Mouse (Mus musculus): ENCODE data around the gene 1700007K13Rik. TPM values are rescaled to one million over a fixed set of nuclear protein-coding genes. Genes with fewer than 3 reads are reported as not detected.
"Not testable (repeated sequence)": the region's sequence is repeated elsewhere in the genome, so short reads cannot be mapped to it uniquely, and the experiment has no call there.

1700007K13Rik gene
- total and polyA plus RNA-seq, 2 experiments from 2014 or later = 0.15 TPM; not detected in 1

DNA sequence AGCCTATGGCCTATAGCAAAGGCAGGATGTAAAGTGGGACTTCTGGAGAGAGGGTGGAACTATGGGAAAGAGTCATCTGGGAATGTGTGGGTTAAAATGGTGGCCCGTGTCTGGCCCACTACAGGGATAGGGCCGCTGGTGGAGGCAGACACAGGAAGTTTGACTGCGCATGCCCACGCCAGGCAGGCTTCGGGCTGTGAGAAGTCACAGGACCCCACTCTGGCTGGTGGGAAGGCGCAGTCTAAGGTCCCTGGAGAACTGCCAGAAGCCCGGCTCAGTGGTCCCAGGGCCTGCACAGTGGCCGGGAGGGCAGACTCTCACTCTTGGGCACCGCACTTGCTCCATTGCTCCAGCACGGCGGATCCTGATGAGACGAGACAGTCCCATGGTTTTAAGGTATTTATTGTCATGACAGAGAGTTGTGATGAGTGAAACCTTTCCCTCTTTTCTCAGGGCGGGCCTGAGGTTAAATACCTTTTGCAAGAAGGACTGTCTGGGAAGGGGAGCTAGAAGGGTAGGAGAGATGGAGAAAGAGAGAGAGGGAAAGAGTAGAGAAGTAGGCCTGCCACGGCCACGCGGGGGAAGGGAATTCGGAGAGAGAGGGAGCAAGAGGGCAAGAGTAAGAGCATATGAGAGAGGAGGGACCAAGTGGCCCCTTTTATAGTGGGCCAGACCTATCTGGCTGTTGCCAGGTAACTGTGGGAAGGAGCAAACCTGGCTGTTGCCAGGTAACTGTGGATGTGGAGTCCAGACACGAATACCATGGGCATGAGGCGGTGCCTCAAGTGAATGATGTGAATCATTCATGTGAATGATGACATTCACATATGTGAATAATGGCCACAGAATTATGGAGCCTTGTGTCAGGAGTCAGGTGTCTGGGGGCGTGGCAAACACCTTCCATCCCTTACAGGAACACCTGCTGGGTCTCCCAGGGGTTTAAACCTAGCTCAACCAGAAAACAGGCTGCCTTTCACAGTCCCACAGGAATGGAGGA lies 13.4 kb upstream of the 1700007K13Rik start:
- H3K36me3 ChIP-seq (replicated peaks; ENCODE audit: control insufficient read depth, insufficient read depth, low read length) = no peaks in the 10 kb centered on the region
- TF ChIP-seq EP300 (IDR thresholded peaks at IDR 0.05; ENCODE audit: low read depth) (no peak), CTCF (IDR thresholded peaks at IDR 0.05; ENCODE audit: low read depth) (no peak)
- H3K27me3 ChIP-seq (ENCODE audit: control insufficient read depth, insufficient read depth, low read length) = no peaks in the 10 kb centered on the region
- no peaks in the 10 kb centered on the region for H3K9me3 ChIP-seq (replicated peaks; ENCODE audit: control insufficient read depth, low read length)
- WGBS = 72% methylated on average over 20 of the region's 20 CpGs
- DNase-seq (ENCODE audit: low spot score) (no peak), ATAC-seq (ENCODE audit: insufficient read depth, low read depth) (no peak)
- no peak overlapping the region for H3K9ac ChIP-seq (replicated peaks; ENCODE audit: low read depth, low read length)
- no peak overlapping the region for H3K4me3 ChIP-seq (ENCODE audit: low read depth, low read length)
- no peak overlapping the region for H3K27ac ChIP-seq (ENCODE audit: low read depth)
- no peaks in the 10 kb centered on the region for H3K4me1 ChIP-seq (ENCODE audit: control insufficient read depth, insufficient read depth)
- H3K4me2 ChIP-seq (ENCODE audit: low read depth, low read length) = no peak overlapping the region

DNA sequence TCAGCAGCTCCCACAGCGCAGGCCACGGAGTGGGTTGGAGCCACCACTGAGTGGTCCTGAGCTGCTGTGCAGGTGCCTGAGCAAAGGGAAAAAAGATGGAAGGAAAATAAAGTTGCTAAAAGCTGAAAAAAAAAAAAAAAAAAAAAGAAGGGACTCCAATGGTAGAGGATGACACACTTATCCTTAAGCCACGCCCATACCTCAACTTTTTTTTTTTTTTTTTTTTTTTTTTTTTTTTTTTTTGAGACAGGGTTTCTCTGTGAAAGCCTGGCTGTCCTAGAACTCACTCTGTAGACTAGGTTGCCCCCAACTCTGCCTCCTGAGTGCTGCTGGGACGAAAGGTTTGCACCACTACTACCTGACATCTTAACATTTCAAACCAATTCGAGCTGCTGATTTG lies 11.9 kb upstream of the 1700007K13Rik start:
- not testable (repeated sequence) for H3K9me3 ChIP-seq (replicated peaks; ENCODE audit: control insufficient read depth, low read length); H3K4me3 ChIP-seq (ENCODE audit: low read depth, low read length); H3K9ac ChIP-seq (replicated peaks; ENCODE audit: low read depth, low read length); DNase-seq (ENCODE audit: low spot score); H3K4me1 ChIP-seq (ENCODE audit: control insufficient read depth, insufficient read depth); ATAC-seq (ENCODE audit: insufficient read depth, low read depth); H3K36me3 ChIP-seq (replicated peaks; ENCODE audit: control insufficient read depth, insufficient read depth, low read length); H3K27ac ChIP-seq (ENCODE audit: low read depth); H3K27me3 ChIP-seq (ENCODE audit: control insufficient read depth, insufficient read depth, low read length); H3K4me2 ChIP-seq (ENCODE audit: low read depth, low read length)
- 89% methylated on average over 5 of the region's 5 CpGs for WGBS

DNA sequence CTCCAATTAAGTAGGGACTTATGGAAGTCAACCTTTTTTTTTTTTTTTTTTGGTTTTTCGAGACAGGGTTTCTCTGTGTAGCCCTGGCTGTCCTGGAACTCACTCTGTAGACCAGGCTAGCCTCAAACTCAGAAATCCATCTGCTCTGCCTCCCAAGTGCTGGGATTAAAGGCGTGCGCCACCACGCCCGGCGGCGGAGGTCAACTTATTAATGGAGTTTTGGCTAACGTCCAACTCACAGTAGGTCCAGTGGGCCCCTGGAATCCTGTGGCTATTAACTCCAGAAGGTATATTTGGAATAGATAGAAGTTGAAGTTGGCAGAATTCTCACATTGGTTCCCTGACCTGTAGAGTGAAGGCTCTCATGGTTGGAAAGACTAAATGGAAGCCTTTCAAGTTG lies 5.9 kb upstream of the 1700007K13Rik start:
- H3K4me3 ChIP-seq (ENCODE audit: low read depth, low read length); H3K27me3 ChIP-seq (ENCODE audit: control insufficient read depth, insufficient read depth, low read length); H3K9ac ChIP-seq (replicated peaks; ENCODE audit: low read depth, low read length); ATAC-seq (ENCODE audit: insufficient read depth, low read depth); H3K9me3 ChIP-seq (replicated peaks; ENCODE audit: control insufficient read depth, low read length); DNase-seq (ENCODE audit: low spot score); H3K4me1 ChIP-seq (ENCODE audit: control insufficient read depth, insufficient read depth); H3K27ac ChIP-seq (ENCODE audit: low read depth); H3K4me2 ChIP-seq (ENCODE audit: low read depth, low read length): not testable (repeated sequence)
- whole genome bisulfite sequencing = 88% methylated on average over 8 of the region's 8 CpGs
- H3K36me3 ChIP-seq (replicated peaks; ENCODE audit: control insufficient read depth, insufficient read depth, low read length) = peaks cover 27% of the 10 kb centered on the region

DNA sequence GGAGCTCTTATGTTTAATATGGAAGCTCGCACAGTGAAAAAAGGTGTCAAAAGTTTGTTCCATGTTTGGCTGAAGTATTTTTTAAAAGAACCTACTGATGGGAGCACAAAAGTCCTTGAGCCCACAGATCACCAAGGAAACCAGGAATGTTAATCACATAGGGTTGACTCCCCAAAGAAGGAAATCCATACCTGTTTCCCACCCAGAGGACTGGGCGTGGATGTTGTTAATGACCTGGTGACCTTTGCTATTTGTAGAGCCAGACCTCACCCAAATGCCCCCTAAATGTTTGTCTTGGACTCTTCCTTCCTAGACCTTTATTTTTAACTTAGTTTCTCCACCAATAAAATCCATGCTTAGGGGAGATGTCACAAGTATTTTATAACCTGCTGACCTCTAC lies 4.5 kb upstream of the 1700007K13Rik start:
- H3K4me3 ChIP-seq (ENCODE audit: low read depth, low read length) = no peak overlapping the region
- no peak for ATAC-seq (ENCODE audit: insufficient read depth, low read depth)
- WGBS = 96% methylated on average over 2 of the region's 2 CpGs
- no peaks in the 10 kb centered on the region; the same call in 1 of the 2 replicates for H3K9me3 ChIP-seq (replicated peaks; ENCODE audit: control insufficient read depth, low read length)
- TF ChIP-seq CTCF (IDR thresholded peaks at IDR 0.05; ENCODE audit: low read depth) = no peak
- TF ChIP-seq EP300 (IDR thresholded peaks at IDR 0.05; ENCODE audit: low read depth) = no peak
- H3K36me3 ChIP-seq (replicated peaks; ENCODE audit: control insufficient read depth, insufficient read depth, low read length) = peaks cover 27% of the 10 kb centered on the region
- DNase-seq (ENCODE audit: low spot score) = no peak
- H3K27ac ChIP-seq (ENCODE audit: low read depth) = no peak overlapping the region
- peaks cover 6% of the 10 kb centered on the region; the same call in 1 of the 2 replicates for H3K4me1 ChIP-seq (ENCODE audit: control insufficient read depth, insufficient read depth)
- H3K9ac ChIP-seq (replicated peaks; ENCODE audit: low read depth, low read length) = no peak overlapping the region
- no peaks in the 10 kb centered on the region for H3K27me3 ChIP-seq (ENCODE audit: control insufficient read depth, insufficient read depth, low read length)
- H3K4me2 ChIP-seq (ENCODE audit: low read depth, low read length) = no peak overlapping the region

DNA sequence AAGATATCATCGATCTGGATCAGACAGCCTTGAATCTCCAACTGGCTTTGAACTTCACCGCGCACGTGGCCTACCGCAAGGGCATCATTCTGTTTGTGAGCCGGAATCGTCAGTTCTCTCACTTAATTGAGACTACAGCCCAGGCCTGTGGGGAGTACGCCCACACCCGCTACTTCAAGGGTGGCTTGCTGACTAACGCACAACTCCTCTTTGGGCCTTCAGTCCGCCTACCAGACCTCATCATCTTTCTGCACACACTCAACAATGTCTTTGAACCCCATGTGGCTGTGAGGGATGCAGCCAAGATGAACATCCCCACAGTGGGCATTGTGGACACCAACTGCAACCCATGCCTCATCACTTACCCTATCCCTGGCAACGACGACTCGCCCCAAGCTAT lies 3.3 kb upstream of the 1700007K13Rik start:
- whole genome bisulfite sequencing = 95% methylated on average over 14 of the region's 14 CpGs
- Histone ChIP-seq H3K4me2 (ENCODE audit: low read depth, low read length) (no peak overlapping the region), H3K9me3 (replicated peaks; ENCODE audit: control insufficient read depth, low read length) (no peaks in the 10 kb centered on the region; the same call in 1 of the 2 replicates), H3K27me3 (ENCODE audit: control insufficient read depth, insufficient read depth, low read length) (no peaks in the 10 kb centered on the region), H3K9ac (replicated peaks; ENCODE audit: low read depth, low read length) (no peak overlapping the region), H3K4me1 (ENCODE audit: control insufficient read depth, insufficient read depth) (peaks cover 6% of the 10 kb centered on the region; the same call in 1 of the 2 replicates), H3K27ac (ENCODE audit: low read depth) (no peak overlapping the region), H3K4me3 (ENCODE audit: low read depth, low read length) (no peak overlapping the region), H3K36me3 (replicated peaks; ENCODE audit: control insufficient read depth, insufficient read depth, low read length) (peaks cover 27% of the 10 kb centered on the region)
- TF ChIP-seq EP300 (IDR thresholded peaks at IDR 0.05; ENCODE audit: low read depth) (no peak), CTCF (IDR thresholded peaks at IDR 0.05; ENCODE audit: low read depth) (no peak)
- DNase-seq (ENCODE audit: low spot score) (no peak), ATAC-seq (ENCODE audit: insufficient read depth, low read depth) (no peak)
